Mouse (Mus musculus): ENCODE results near the gene Mtnr1a.

GRCm38 (mm10) chr8:45064197-45064869 lies 4.6 kb upstream of the Mtnr1a start:
- TF ChIP-seq POLR2A (IDR thresholded peaks at IDR 0.05; ENCODE audit: low read depth, low read length) (no peak), CTCF (IDR thresholded peaks at IDR 0.05; ENCODE audit: extremely low read depth, insufficient read length, insufficient replicate concordance, low read depth, low read length) (no peak)
